Mouse (Mus musculus) liver, embryonic 13.5 days (tissue): ENCODE data around the gene Cops3. TPM values are rescaled to one million over a fixed set of nuclear protein-coding genes. Genes with fewer than 3 reads are reported as not detected.

Source experiments
- ATAC-seq: fragments of 200-750 bp; cut with Nextera tagmentation; 2 replicates; pipeline ENCODE4 v1.8.0; 2017; ENCODE audit warnings: low read depth, mild to moderate bottlenecking, moderate number of reproducible peaks, moderate library complexity
- DNase-seq: peaks from one replicate; pipeline ENCODE4 v3.0.0; 2022
- H3K27ac ChIP-seq: fragments of 300-500 bp; sonication (generic); 2 replicates; pipeline ENCODE4 v1.5.1; 2015; ENCODE audit warnings: moderate library complexity, mild to moderate bottlenecking, inconsistent platforms
- H3K27me3 ChIP-seq: fragments of 300-500 bp; sonication (generic); 2 replicates; pipeline ENCODE4 v1.6.1; 2015; ENCODE audit warnings: mild to moderate bottlenecking, inconsistent platforms
- H3K36me3 ChIP-seq: fragments of 300-500 bp; sonication (generic); 2 replicates; pipeline ENCODE4 v1.6.1; 2015; ENCODE audit warnings: mild to moderate bottlenecking, inconsistent platforms
- H3K4me1 ChIP-seq: fragments of 300-500 bp; sonication (generic); replicated peaks from 2 replicates; pipeline ENCODE4 v1.6.1; 2015; ENCODE audit warnings: inconsistent platforms
- H3K4me2 ChIP-seq: fragments of 300-500 bp; sonication (generic); 2 replicates; pipeline ENCODE4 v1.6.1; 2015; ENCODE audit warnings: inconsistent platforms, mild to moderate bottlenecking, moderate library complexity
- H3K4me3 ChIP-seq: fragments of 300-500 bp; sonication (generic); replicated peaks from 2 replicates; pipeline ENCODE4 v1.5.1; 2015; ENCODE audit warnings: mild to moderate bottlenecking, inconsistent platforms
- H3K9ac ChIP-seq: fragments of 300-500 bp; sonication (generic); 2 replicates; pipeline ENCODE4 v1.6.1; 2015; ENCODE audit warnings: mild to moderate bottlenecking, inconsistent platforms
- H3K9me3 ChIP-seq: fragments of 300-500 bp; sonication (generic); replicated peaks from 2 replicates; pipeline ENCODE4 v1.6.1; 2016; ENCODE audit warnings: inconsistent platforms
- WGBS: fragments of 180-500 bp; shearing (Covaris S2); methylation state at CpG from one replicate; pipeline ENCODE4 v1.1.7; 2015; ENCODE audit not compliant: insufficient replicate concordance; 5-methylcytosine and 5-hydroxymethylcytosine counted together
- polyA plus RNA-seq: library from polyadenylated mRNA; unstranded; fragments of >200 nt; fragmentation: Nextera tagmentation; extraction: Ambion mirVana; gene quantifications from 2 replicates; pipeline ENCODE4 v1.2.1, GENCODE M21; 2015

Gene Cops3
- polyA plus RNA-seq, 1 experiment from 2014 or later: 127 TPM

GRCm38 (mm10) chr11:59793390-59793789 lies 46.2 kb downstream of the Cops3 start:
- peaks cover 65% of the 10 kb centered on the region for H3K36me3 ChIP-seq
- H3K27ac ChIP-seq: no peak overlapping the region
- H3K9me3 ChIP-seq: no peaks in the 10 kb centered on the region
- H3K27me3 ChIP-seq: no peaks in the 10 kb centered on the region
- 83% methylated on average over 6 of the region's 6 CpGs for WGBS
- no peak overlapping the region for H3K4me2 ChIP-seq
- no peaks in the 10 kb centered on the region for H3K4me1 ChIP-seq
- no peak overlapping the region for H3K4me3 ChIP-seq
- ATAC-seq (no peak), DNase-seq (no peak)
- no peak overlapping the region for H3K9ac ChIP-seq

- Histone ChIP-seq H3K4me3 (no peak overlapping the region), H3K4me2 (no peak overlapping the region), H3K4me1 (peaks cover 12% of the 10 kb centered on the region), H3K27ac (no peak overlapping the region), H3K36me3 (peaks cover 31% of the 10 kb centered on the region), H3K27me3 (0 out of 2 replicates have a peak, but pooled peaks cover 8% of the 10 kb centered on the region), H3K9me3 (no peaks in the 10 kb centered on the region), H3K9ac (no peak overlapping the region)
- WGBS: 91% methylated on average over 1 of the region's 1 CpGs
- DNase-seq (no peak), ATAC-seq (no peak)
Observed at GRCm38 (mm10) chr11:59789311-59789710, 50.3 kb downstream of the Cops3 start.

GRCm38 (mm10) chr11:59787199-59787781 lies 52.3 kb downstream of the Cops3 start, which contains the start of gene Pld6:
Gene Pld6, minus strand, starts transcription at chr11:59787645.
- peak within 1 kb of the TSS; percentile 66 for H3K9ac ChIP-seq
- no peaks in the 10 kb centered on the region for H3K9me3 ChIP-seq
- H3K4me2 ChIP-seq: peak within 1 kb of the TSS; percentile 84
- no peak within 1 kb of the TSS for H3K27ac ChIP-seq
- ATAC-seq (peak; percentile 77), DNase-seq (peak; percentile 75)
- peaks cover 12% of the 10 kb centered on the region for H3K4me1 ChIP-seq
- H3K4me3 ChIP-seq: peak within 1 kb of the TSS; percentile 58
- peaks cover 12% of the 10 kb centered on the region for H3K36me3 ChIP-seq
- whole genome bisulfite sequencing: 2% methylated on average over 51 of the region's 51 CpGs
- 0 out of 2 replicates have a peak, but pooled peaks cover 8% of the 10 kb centered on the region for H3K27me3 ChIP-seq

DNA sequence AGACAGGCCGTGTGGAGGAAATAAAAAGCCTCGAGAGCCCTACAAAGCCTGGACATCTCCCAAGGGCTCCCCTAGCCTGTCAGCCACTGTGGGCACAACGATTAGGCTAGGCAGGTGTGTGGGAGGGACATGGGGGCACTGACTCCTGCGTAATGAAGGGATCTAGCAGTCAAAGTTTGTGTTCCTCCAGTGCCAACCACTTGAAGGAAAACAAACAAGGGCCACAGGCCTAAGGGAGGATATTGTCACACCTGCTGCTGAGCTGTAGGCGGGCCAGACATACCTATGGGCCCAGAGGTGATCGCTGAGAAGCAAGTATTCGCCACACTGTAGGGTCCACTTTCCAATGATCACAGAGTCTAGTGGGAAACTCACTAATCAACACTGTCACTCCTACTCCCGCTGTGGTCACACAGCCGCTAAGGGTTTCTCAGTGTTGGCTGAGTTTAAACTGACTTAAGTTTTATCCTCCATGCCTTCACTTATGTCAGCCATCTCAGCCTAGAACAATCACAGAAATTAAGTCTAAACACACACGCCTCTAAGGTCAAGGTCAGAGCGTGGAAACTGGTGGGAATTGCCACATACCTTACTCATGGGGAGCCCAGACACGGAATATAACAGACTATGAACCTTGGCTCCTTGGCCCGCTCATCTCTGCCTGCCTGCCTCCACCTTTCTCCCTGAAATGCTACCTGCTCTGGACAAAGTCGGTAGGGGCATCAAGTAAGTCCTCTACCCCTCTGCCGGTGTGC lies 53.0 kb downstream of the Cops3 start:
- DNase-seq (no peak), ATAC-seq (no peak; the same call in 1 of the 2 replicates)
- Histone ChIP-seq H3K4me3 (peak overlapping the region; percentile 58), H3K9me3 (no peaks in the 10 kb centered on the region), H3K9ac (peak overlapping the region; percentile 66), H3K27me3 (0 out of 2 replicates have a peak, but pooled peaks cover 8% of the 10 kb centered on the region), H3K27ac (no peak overlapping the region), H3K36me3 (peaks cover 5% of the 10 kb centered on the region), H3K4me1 (peaks cover 12% of the 10 kb centered on the region), H3K4me2 (peak overlapping the region; percentile 84)
- WGBS: 46% methylated on average over 15 of the region's 15 CpGs

DNA sequence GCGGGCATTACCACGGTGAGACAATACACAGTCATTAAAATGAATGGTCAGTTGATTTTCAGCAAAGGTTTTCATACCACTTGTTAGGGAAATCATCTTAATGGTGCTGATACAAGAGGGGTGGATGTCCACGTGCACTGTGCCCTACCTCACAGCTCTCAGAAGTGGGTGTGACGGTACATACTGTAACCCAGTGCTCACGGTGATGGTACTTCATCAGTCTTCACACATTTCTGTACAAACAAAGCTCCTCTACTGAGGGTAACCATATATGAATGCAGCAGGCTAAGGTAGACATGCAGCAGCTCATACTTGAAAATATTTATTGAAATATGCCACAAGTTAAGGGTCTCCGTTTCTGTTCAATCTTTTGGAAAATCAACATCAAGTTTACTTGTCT lies 56.0 kb downstream of the Cops3 start:
- Histone ChIP-seq H3K4me1 (peaks cover 12% of the 10 kb centered on the region), H3K4me3 (no peak overlapping the region), H3K27me3 (0 out of 2 replicates have a peak, but pooled peaks cover 8% of the 10 kb centered on the region), H3K36me3 (no peaks in the 10 kb centered on the region), H3K4me2 (no peak overlapping the region), H3K27ac (no peak overlapping the region), H3K9ac (no peak overlapping the region), H3K9me3 (no peaks in the 10 kb centered on the region)
- 83% methylated on average over 6 of the region's 6 CpGs for WGBS
- ATAC-seq (no peak), DNase-seq (no peak)

DNA sequence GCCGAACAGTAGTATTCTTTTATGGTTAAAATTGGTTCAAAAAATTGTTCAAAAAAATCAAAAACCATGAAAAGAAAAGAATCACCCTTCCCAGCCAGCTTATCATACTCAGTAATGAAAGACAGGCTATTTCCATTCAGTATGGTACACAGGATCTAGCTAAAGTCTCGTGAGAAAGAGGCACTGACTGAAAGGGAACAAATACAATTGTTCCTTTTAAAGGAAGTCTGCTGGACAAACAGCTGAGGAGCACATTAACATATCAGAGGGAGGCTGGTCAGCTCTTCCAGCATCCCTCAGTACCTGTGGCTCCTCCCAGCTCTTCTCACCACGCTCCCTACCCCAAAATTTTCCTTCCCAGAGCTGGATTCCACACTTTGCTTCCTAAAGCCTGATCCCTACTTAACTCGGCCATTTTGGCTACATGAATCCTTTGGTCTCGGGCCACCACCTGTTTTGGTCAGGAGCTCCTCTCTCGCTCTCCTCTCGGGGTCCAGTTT lies 57.5 kb downstream of the Cops3 start:
- H3K4me1 ChIP-seq: peaks cover 4% of the 10 kb centered on the region
- ATAC-seq: no peak
- no peak overlapping the region for H3K4me2 ChIP-seq
- no peaks in the 10 kb centered on the region for H3K9me3 ChIP-seq
- H3K27me3 ChIP-seq: 0 out of 2 replicates have a peak, but pooled peaks cover 3% of the 10 kb centered on the region
- no peak overlapping the region for H3K27ac ChIP-seq
- H3K4me3 ChIP-seq: no peak overlapping the region
- peaks cover 6% of the 10 kb centered on the region for H3K36me3 ChIP-seq
- WGBS: 70% methylated on average over 7 of the region's 7 CpGs
- H3K9ac ChIP-seq: no peak overlapping the region
- no peak for DNase-seq

DNA sequence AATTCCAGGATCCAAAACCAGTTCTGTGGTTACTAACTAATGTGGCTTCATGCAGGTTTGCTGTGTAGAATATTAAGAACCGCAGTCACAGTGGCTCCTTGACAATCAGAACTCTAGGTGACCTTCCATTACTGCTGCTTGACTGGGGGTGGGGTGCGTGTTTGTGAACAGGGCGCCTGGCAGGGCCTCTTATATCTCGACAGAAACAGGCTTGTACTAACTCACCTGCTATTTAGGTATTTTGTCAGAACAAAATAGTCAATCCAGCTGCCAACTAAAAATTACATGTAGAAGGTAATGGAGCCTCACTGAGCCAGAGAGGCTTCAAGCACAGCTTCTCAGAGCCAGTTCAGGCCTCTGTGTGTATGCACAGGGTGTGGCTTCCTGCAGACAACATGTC lies 59.4 kb downstream of the Cops3 start:
- DNase-seq (no peak), ATAC-seq (no peak)
- no peaks in the 10 kb centered on the region for H3K27me3 ChIP-seq
- H3K4me2 ChIP-seq: no peak overlapping the region
- no peaks in the 10 kb centered on the region for H3K9me3 ChIP-seq
- 69% methylated on average over 4 of the region's 4 CpGs for WGBS
- no peak overlapping the region for H3K27ac ChIP-seq
- H3K4me1 ChIP-seq: no peaks in the 10 kb centered on the region
- H3K36me3 ChIP-seq: peaks cover 20% of the 10 kb centered on the region
- H3K4me3 ChIP-seq: no peak overlapping the region
- H3K9ac ChIP-seq: no peak overlapping the region

DNA sequence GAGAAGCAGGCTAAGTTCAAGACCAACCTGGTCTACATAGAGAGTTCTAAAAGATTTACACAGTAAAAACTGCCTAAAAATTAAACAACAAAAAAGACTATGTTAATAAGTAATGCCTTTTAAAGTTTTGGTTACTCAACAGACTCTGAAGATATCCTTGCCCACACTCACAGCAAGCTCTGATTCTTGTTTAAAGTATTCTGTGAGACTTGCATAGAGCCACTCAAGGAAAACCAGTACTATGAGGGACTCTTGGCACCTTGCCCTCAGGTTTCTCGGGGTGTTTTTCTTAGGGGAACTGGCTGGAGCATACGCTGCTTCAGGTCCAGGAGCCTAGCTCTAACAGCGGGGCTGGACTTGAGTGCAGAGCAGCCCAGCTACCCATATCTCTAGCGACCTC lies 60.2 kb downstream of the Cops3 start:
- no peaks in the 10 kb centered on the region for H3K9me3 ChIP-seq
- no peak overlapping the region for H3K4me2 ChIP-seq
- no peaks in the 10 kb centered on the region for H3K27me3 ChIP-seq
- no peak overlapping the region for H3K27ac ChIP-seq
- H3K4me3 ChIP-seq: no peak overlapping the region
- H3K36me3 ChIP-seq: peaks cover 23% of the 10 kb centered on the region
- H3K9ac ChIP-seq: no peak overlapping the region
- 0 out of 2 replicates have a peak, but pooled peaks cover under 1% of the 10 kb centered on the region for H3K4me1 ChIP-seq
- 78% methylated on average over 4 of the region's 4 CpGs for WGBS
- ATAC-seq: no peak
- no peak for DNase-seq

DNA sequence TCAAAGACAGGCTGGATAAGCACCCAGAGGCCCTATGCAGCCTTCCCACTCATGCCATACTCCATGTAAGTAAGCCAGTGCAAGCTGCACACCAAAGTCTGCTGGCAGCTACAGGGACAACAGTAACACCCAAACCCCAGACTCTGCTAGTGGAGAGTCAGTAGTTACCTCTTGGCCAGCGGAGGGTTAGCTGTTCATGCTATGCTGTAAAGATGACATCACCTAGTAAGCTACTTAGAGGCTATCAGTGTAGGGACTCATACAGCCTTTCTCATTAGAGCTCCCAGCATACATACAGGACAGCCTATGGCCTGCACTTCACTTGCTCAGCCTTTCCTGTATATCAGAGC lies 60.8 kb downstream of the Cops3 start:
- no peak overlapping the region for H3K9ac ChIP-seq
- no peak overlapping the region for H3K4me2 ChIP-seq
- H3K4me1 ChIP-seq: 0 out of 2 replicates have a peak, but pooled peaks cover 5% of the 10 kb centered on the region
- no peak overlapping the region for H3K27ac ChIP-seq
- no peaks in the 10 kb centered on the region for H3K27me3 ChIP-seq
- peaks cover 28% of the 10 kb centered on the region for H3K36me3 ChIP-seq
- H3K9me3 ChIP-seq: no peaks in the 10 kb centered on the region
- WGBS: 67% methylated on average over 1 of the region's 1 CpGs
- DNase-seq: no peak
- H3K4me3 ChIP-seq: no peak overlapping the region
- ATAC-seq: 0 out of 2 replicates have a peak, but pooled peaks have one; percentile 7

GRCm38 (mm10) chr11:59778181-59778873 lies 61.3 kb downstream of the Cops3 start:
- H3K27ac ChIP-seq: no peak overlapping the region
- no peak overlapping the region for H3K4me3 ChIP-seq
- ATAC-seq (peak; percentile 78), DNase-seq (peak; percentile 73)
- H3K4me2 ChIP-seq: no peak overlapping the region
- 41% methylated on average over 9 of the region's 9 CpGs for WGBS
- H3K36me3 ChIP-seq: peaks cover 34% of the 10 kb centered on the region
- no peak overlapping the region for H3K9ac ChIP-seq
- no peaks in the 10 kb centered on the region for H3K27me3 ChIP-seq
- 0 out of 2 replicates have a peak, but pooled peaks cover 5% of the 10 kb centered on the region for H3K4me1 ChIP-seq
- H3K9me3 ChIP-seq: no peaks in the 10 kb centered on the region

- Histone ChIP-seq H3K9ac (no peak overlapping the region), H3K27me3 (no peaks in the 10 kb centered on the region), H3K27ac (no peak overlapping the region), H3K4me1 (0 out of 2 replicates have a peak, but pooled peaks cover 5% of the 10 kb centered on the region), H3K9me3 (no peaks in the 10 kb centered on the region), H3K4me2 (no peak overlapping the region), H3K4me3 (no peak overlapping the region), H3K36me3 (peaks cover 42% of the 10 kb centered on the region)
- DNase-seq (no peak), ATAC-seq (no peak)
- 77% methylated on average over 5 of the region's 5 CpGs for WGBS
Observed at GRCm38 (mm10) chr11:59777259-59777658, 62.4 kb downstream of the Cops3 start.
